Mouse (Mus musculus) liver, embryonic 14.5 days (tissue): ENCODE data around the gene She.

ENCODE experiments used
- CTCF ChIP-seq: IDR thresholded peaks from 2 replicates; pipeline ENCODE4 v1.5.1; 2016; ENCODE audit warnings: antibody characterized with exemption, low read depth, control low read depth
- EP300 ChIP-seq: IDR thresholded peaks from 2 replicates; pipeline ENCODE4 v1.6.1; 2016; ENCODE audit warnings: antibody characterized with exemption, low read depth

DNA sequence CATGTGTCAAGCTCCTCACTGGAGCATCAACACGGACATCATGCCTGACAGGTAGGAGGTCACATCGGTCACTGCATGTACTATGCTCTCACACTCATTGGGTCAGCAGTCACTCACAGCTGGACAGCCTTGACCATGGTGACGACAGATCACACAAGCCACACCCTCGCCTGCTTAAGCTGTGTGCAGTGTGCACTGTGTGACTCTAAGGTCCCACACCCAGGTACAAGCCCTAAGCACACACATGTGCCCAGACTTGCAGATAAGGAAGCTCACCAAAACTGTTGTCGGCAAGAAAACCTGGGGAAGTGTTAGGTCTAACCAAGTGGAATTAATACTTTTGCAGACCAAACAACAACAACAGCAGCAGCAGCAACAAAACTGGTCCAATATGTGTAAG, 23.3 kb upstream of the She start:
- TF ChIP-seq CTCF (no peak), EP300 (peak; percentile 46)
